Mouse (Mus musculus) stomach, embryonic 14.5 days (tissue): ENCODE measurements around the gene Mettl1. TPM values are rescaled to one million over a fixed set of nuclear protein-coding genes. Genes with fewer than 3 reads are reported as not detected.
A peak's percentile ranks its signal among the peaks of the same experiment; 100 is the strongest.
"Not testable (repeated sequence)": the region's sequence is repeated elsewhere in the genome, so short reads cannot be mapped to it uniquely, and the experiment has no call there.

Experiments
- ATAC-seq: fragments of 200-750 bp; cut with Nextera tagmentation; 2 replicates; pipeline ENCODE4 v1.8.0; 2017; ENCODE audit warnings: low read depth, moderate TSS enrichment; ENCODE audit not compliant: insufficient number of reproducible peaks, insufficient read depth, low FRiP score
- H3K27ac ChIP-seq: fragments of 300-500 bp; sonication (generic); 2 replicates; pipeline ENCODE4 v1.5.1; 2014; ENCODE audit warnings: mild to moderate bottlenecking, low read length, moderate library complexity, mixed read lengths
- H3K27me3 ChIP-seq: fragments of 300-500 bp; sonication (generic); 2 replicates; pipeline ENCODE4 v1.6.1; 2014; ENCODE audit warnings: low read length, control low read depth, mixed read lengths; ENCODE audit not compliant: control insufficient read depth, insufficient read depth
- H3K36me3 ChIP-seq: fragments of 300-500 bp; sonication (generic); 2 replicates; pipeline ENCODE4 v1.6.1; 2014; ENCODE audit warnings: mild to moderate bottlenecking, control low read depth, low read length, moderate library complexity, mixed read lengths; ENCODE audit not compliant: control insufficient read depth, insufficient read depth
- H3K4me1 ChIP-seq: fragments of 300-500 bp; sonication (generic); 2 replicates; pipeline ENCODE4 v1.6.1; 2014; ENCODE audit warnings: low read length, control low read depth, mixed read lengths; ENCODE audit not compliant: control insufficient read depth, insufficient read depth
- H3K4me2 ChIP-seq: fragments of 300-500 bp; sonication (generic); replicated peaks from 2 replicates; pipeline ENCODE4 v1.6.1; 2014; ENCODE audit warnings: low read depth, low read length, control low read depth
- H3K4me3 ChIP-seq: fragments of 300-500 bp; sonication (generic); 2 replicates; pipeline ENCODE4 v1.5.1; 2014; ENCODE audit warnings: low read depth, low read length, control low read depth
- H3K9ac ChIP-seq: fragments of 300-500 bp; sonication (generic); replicated peaks from 2 replicates; pipeline ENCODE4 v1.6.1; 2014; ENCODE audit warnings: low read depth, mild to moderate bottlenecking, control low read depth, low read length, moderate library complexity, mixed read lengths
- H3K9me3 ChIP-seq: fragments of 300-500 bp; sonication (generic); 2 replicates; pipeline ENCODE4 v1.6.1; 2016; ENCODE audit warnings: low read depth, low read length, control low read depth; ENCODE audit not compliant: control insufficient read depth
- WGBS: fragments of 180-500 bp; shearing (Covaris S2); extraction: QIAGEN DNeasy Blood & Tissue Kit; methylation state at CpG from one replicate; pipeline ENCODE4 v1.1.7; 2014; 5-methylcytosine and 5-hydroxymethylcytosine counted together
- polyA plus RNA-seq: library from polyadenylated mRNA; unstranded; fragments of >200 nt; fragmentation: Nextera tagmentation; extraction: Ambion mirVana; gene quantifications from 2 replicates; pipeline ENCODE4 v1.2.1, GENCODE M21; 2014

Mettl1 gene
- polyA plus RNA-seq, 1 experiment from 2014 or later: 65.5 TPM

DNA sequence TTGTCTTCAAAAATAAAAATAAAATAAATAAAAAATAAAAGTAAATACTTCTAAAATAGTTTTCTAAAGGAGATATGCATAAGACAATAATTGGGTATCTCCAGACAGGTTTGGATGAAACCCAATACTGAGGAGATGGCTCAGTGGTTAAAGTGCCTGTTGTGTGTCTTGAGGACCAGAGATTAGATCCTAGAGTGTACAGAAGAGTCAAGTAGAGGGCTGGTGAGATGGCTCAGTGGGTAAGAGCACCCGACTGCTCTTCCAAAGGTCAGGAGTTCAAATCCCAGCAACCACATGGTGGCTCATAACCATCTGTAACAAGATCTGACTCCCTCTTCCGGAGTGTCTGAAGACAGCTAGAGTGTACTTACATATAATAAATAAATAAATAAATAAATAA lies 31.8 kb downstream of the Mettl1 start:
- 70% methylated on average over 2 of the region's 2 CpGs for WGBS
- not testable (repeated sequence) for H3K36me3 ChIP-seq, H3K4me3 ChIP-seq, ATAC-seq, H3K9ac ChIP-seq, H3K27ac ChIP-seq, H3K4me2 ChIP-seq, H3K27me3 ChIP-seq, H3K9me3 ChIP-seq
- peaks cover 15% of the 10 kb centered on the region; the same call in 1 of the 2 replicates for H3K4me1 ChIP-seq

DNA sequence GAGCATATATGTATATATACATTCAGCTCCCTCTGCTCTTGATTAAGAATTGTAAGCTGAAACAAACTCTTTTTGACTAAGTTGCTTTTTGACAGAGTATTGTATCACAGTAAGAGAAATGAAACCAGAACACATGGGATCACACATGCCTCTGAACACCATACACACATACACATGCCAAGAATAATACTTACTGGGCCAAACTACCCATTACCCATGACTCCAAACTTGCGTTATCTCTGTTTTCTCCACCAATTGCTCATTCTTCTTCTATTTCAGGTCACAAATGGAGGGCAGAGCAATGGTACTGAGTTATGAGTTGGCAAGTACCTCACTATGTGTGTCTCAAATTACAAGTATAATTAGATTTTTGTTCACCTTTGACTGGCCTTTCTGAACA lies 32.8 kb downstream of the Mettl1 start:
- H3K27me3 ChIP-seq: peaks cover 13% of the 10 kb centered on the region; the same call in 1 of the 2 replicates
- 98% methylated on average over 1 of the region's 1 CpGs for WGBS
- no peak overlapping the region for H3K9ac ChIP-seq
- no peaks in the 10 kb centered on the region for H3K9me3 ChIP-seq
- no peaks in the 10 kb centered on the region for H3K36me3 ChIP-seq
- no peak overlapping the region for H3K27ac ChIP-seq
- H3K4me2 ChIP-seq: no peak overlapping the region
- no peak for ATAC-seq
- peaks cover 8% of the 10 kb centered on the region; the same call in 1 of the 2 replicates for H3K4me1 ChIP-seq
- H3K4me3 ChIP-seq: no peak overlapping the region

DNA sequence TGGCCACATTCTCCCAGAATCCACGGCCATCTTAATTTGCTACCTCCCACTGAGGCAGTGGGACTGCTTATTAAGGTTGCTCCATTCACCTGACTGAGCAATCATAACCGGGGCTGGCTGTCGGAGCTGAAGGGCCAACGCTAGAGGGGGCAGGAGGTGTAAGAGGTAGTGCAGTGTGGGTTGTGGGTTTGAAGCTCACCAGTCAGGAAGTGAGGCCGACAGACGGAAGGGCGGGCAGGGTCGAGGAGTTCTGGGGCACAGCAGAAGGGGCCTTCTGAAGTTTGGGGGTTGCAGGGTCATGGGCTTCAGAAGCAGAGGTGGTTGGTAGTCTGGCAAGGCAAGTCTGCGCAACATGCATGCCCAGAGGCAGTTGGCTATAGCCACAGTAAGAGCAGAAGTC lies 33.9 kb downstream of the Mettl1 start, which contains the start of gene Agap2:
Gene Agap2 (plus strand): TSS at position 205 of the 400 bp plus-strand sequence.
- H3K4me1 ChIP-seq: peaks cover 15% of the 10 kb centered on the region
- peaks cover 22% of the 10 kb centered on the region for H3K27me3 ChIP-seq
- no peak within 1 kb of the TSS for H3K4me3 ChIP-seq
- H3K9me3 ChIP-seq: no peaks in the 10 kb centered on the region
- no peak within 1 kb of the TSS for H3K27ac ChIP-seq
- ATAC-seq: no peak
- H3K4me2 ChIP-seq: no peak within 1 kb of the TSS
- no peak within 1 kb of the TSS for H3K9ac ChIP-seq
- WGBS: 60% methylated on average over 9 of the region's 9 CpGs
- no peaks in the 10 kb centered on the region for H3K36me3 ChIP-seq

DNA sequence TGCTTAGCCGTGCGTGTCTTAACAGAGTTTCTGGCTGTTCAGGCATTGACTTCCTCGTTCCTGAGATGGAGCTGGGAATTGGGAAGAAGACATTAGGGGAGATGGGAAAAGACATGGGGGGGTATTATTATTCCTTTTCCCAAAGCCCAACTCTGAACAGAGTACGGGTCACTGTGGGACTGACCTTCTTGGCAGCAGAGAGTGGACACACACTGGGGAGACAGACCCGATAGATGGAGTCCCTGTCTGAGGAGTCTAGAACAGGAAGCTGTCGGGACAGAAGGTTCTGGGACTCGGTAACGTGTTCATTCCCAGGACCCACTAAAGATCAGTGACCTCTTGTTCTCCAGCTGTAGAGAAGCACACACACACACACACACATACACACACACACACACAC lies 34.4 kb downstream of the Mettl1 start:
- no peak for ATAC-seq
- Histone ChIP-seq H3K27ac (no peak overlapping the region), H3K4me1 (peaks cover 15% of the 10 kb centered on the region), H3K4me3 (no peak overlapping the region), H3K27me3 (peaks cover 28% of the 10 kb centered on the region), H3K36me3 (no peaks in the 10 kb centered on the region), H3K9ac (no peak overlapping the region), H3K4me2 (no peak overlapping the region), H3K9me3 (no peaks in the 10 kb centered on the region)
- 67% methylated on average over 8 of the region's 8 CpGs for WGBS

DNA sequence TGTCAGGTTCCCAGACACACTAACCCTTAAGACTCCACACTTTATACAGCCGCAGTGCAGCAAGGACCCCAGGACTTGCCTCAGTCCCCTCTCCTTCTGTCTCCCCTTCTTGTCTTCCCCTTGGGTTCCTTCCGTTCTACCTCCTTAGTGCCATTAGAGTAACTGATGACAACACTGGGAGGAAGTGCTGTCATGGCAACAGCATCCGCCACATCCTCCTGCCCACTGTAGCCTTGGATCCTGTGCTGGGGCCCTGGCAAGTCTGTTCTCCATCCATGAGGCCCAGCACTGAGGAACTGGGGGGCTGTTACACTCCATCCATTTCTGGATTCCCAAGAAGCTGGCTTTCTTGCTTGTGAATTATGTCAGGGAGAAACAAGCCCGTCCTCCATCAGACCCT lies 34.9 kb downstream of the Mettl1 start:
- Histone ChIP-seq H3K4me2 (no peak overlapping the region), H3K9me3 (no peaks in the 10 kb centered on the region), H3K4me3 (no peak overlapping the region), H3K27me3 (peaks cover 32% of the 10 kb centered on the region), H3K9ac (no peak overlapping the region), H3K4me1 (peaks cover 19% of the 10 kb centered on the region), H3K27ac (no peak overlapping the region), H3K36me3 (no peaks in the 10 kb centered on the region)
- 41% methylated on average over 4 of the region's 4 CpGs for WGBS
- no peak for ATAC-seq

DNA sequence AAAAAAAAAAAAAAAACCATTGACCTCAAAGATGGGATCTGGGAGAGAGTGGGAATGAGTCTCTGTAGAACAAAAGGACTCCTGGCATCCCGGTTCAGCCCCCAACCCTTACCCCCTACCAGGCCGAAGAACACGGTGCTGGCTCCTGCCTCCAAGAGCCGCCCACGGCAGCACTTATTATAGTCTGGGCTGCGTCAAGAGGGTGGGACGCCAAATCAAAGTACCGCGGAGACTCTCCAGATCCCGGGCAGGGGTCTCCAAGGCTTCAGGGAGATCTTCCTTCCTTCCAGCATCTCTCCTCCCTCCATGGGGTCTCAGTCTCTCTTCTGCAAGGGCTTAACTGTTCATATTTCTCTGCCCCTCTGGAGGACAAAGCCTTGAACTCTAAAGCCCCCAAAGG lies 36.3 kb downstream of the Mettl1 start:
- peaks cover 22% of the 10 kb centered on the region for H3K4me1 ChIP-seq
- 10% methylated on average over 10 of the region's 10 CpGs for WGBS
- H3K27me3 ChIP-seq: peaks cover 35% of the 10 kb centered on the region
- no peaks in the 10 kb centered on the region for H3K36me3 ChIP-seq
- H3K4me3 ChIP-seq: no peak overlapping the region
- ATAC-seq: no peak
- H3K9me3 ChIP-seq: no peaks in the 10 kb centered on the region
- H3K27ac ChIP-seq: no peak overlapping the region
- H3K4me2 ChIP-seq: no peak overlapping the region
- no peak overlapping the region for H3K9ac ChIP-seq

DNA sequence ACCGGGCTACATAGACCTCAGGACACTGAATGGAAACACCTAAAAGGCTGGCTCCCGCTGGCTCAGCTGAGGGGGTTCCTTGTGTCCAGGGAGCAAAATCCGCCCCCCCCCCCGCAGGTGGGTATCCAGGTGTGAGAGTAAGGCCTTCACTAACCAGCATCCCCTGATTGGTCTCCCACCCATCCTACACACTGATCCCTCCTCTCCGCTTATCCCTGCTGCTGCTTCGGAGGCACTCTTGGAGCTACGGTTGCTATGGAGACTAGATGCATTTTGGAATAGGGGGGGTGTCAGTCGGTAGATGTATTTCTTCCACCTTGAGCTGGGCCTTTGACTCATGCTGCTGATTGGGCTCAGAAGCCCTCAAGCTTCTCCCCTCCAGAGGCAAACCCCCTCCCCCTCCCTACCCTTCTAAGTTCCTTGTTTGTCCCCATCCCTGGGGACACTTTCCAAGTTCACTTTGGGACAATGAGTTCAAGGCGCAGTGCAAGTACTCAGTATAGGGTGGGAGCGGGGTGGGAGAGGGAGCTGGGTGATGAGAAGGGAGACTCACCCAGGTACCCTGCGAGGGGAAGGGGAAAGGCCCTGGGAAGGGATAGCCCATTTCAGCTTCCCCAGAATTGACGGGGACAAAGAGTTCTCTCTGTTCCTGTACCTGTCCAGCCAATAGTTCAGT lies 36.9 kb downstream of the Mettl1 start:
- Histone ChIP-seq H3K4me3 (peak overlapping the region; percentile 44; the same call in 1 of the 2 replicates), H3K27me3 (peaks cover 40% of the 10 kb centered on the region), H3K4me2 (peak overlapping the region; percentile 97), H3K9me3 (no peaks in the 10 kb centered on the region), H3K4me1 (peaks cover 22% of the 10 kb centered on the region), H3K9ac (no peak overlapping the region), H3K27ac (no peak overlapping the region), H3K36me3 (no peaks in the 10 kb centered on the region)
- no peak for ATAC-seq
- 5% methylated on average over 12 of the region's 12 CpGs for WGBS

DNA sequence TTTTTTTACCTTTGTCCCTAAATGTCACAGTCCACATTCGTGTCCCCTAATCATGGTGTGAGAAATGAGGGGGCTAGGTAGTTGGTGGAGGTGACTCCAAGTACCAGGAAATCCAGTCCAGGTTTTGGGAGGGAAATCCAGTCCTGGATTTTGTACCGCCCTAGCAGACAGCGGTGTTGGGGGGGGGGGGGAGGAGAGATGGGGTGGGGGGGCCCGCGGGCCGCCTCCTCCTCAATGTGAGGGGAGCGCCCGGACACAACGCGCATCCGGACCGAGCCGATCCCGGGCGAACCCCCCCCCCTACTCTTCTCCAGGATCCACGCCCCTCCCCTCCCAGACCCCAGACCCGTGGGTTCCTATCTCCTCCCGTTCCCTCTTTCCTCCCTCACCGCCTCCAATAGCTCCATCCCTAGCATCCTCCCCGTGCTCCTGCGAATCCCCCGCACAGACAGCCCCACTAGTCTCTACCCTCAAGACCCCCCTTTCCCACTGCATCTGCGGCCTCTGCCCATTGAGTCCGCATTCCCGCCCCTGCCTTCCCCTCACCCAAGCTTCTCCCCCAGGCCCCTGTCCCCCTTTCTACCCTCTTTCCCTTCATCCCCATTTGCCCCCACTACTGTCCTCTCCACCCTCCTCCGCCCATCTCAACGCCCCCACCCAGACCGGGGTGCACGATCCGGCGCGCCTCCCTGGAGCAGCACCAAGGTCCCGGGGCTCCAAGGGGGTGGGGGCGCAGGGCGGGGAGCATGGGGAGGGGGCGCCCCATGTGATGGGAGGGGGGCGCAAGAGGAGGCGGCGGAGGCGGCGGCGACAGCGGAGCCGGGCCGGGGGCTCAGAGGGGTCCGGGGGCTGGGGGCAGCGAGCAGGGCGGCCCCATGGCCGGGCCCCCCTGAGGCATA lies 37.7 kb downstream of the Mettl1 start:
- ATAC-seq: 0 out of 2 replicates have a peak, but pooled peaks have one; percentile 35
- WGBS: under 1% methylated on average over 30 of the region's 49 CpGs

More for the DNA sequence above, 37.7 kb downstream of the Mettl1 start:
- Histone ChIP-seq H3K4me2 (peak overlapping the region; percentile 97), H3K27ac (no peak overlapping the region), H3K4me1 (peaks cover 22% of the 10 kb centered on the region), H3K9ac (peak overlapping the region; percentile 19; the same call in 1 of the 2 replicates), H3K4me3 (peak overlapping the region; percentile 44), H3K27me3 (peaks cover 40% of the 10 kb centered on the region), H3K36me3 (no peaks in the 10 kb centered on the region), H3K9me3 (no peaks in the 10 kb centered on the region)
